ENCODE assay signal across 8 mouse cellular contexts in genomic region chr17:49171252-49172047, GRCm38 (mm10).
A peak's percentile ranks its signal among the peaks of the same experiment; 100 is the strongest.
DNase-seq lines count a peak whose midpoint lies in the region; ATAC-seq and TF ChIP-seq lines count a peak whose summit lies in the region.

No protein-coding gene starts in this region.

- peaks cover 30% of the 10 kb centered on the region for H3K27me3 ChIP-seq in kidney, embryonic 15.5 days

- peak overlapping the region; percentile 42 for H3K4me3 ChIP-seq in kidney, embryonic 15.5 days (replicated peaks)

- no peaks in the 10 kb centered on the region for H3K9me3 ChIP-seq in kidney, embryonic 15.5 days (replicated peaks)

- no peak for TF ChIP-seq POLR2A in brain, embryonic 14.5 days (IDR thresholded peaks at IDR 0.05; ENCODE audit: borderline replicate concordance, extremely low read depth, insufficient read depth, insufficient read length, poor library complexity, severe bottlenecking)

- TF ChIP-seq CTCF in brain, embryonic 14.5 days (IDR thresholded peaks at IDR 0.05; ENCODE audit: borderline replicate concordance, extremely low read depth, insufficient read depth, insufficient read length): no peak

- 2% methylated on average over 20 of the region's 20 CpGs for WGBS in kidney, embryonic 15.5 days

- peaks cover 14% of the 10 kb centered on the region for H3K4me1 ChIP-seq in kidney, embryonic 15.5 days

- peak overlapping the region; percentile 76 for H3K4me2 ChIP-seq in kidney, embryonic 15.5 days

- peak; percentile 49; the same call in 1 of the 2 replicates for ATAC-seq in kidney, embryonic 15.5 days (replicated peaks; ENCODE audit: low FRiP score)

- peak; percentile 91 for DNase-seq in heart, adult 11 months
- DNase-seq in heart, adult 8-10 months (ENCODE audit: low spot score): no peak
- peak; percentile 57 for DNase-seq in brain, embryonic 14.5 days (ENCODE audit: low read depth)
- DNase-seq in gastrocnemius, postnatal 4 days (ENCODE audit: low spot score in 2 of 2): peak; percentile 38 to 47
- DNase-seq in lung, postnatal 36 days: peak; percentile 23
- DNase-seq in spleen, postnatal 36 days (ENCODE audit: low spot score in 2 of 2): peak; percentile 41 to 47
- DNase-seq in cerebellum, postnatal 36 days: no peak

- H3K9ac ChIP-seq in kidney, embryonic 15.5 days: no peak overlapping the region

- H3K27ac ChIP-seq in kidney, embryonic 15.5 days: no peak overlapping the region

- H3K36me3 ChIP-seq in kidney, embryonic 15.5 days: no peaks in the 10 kb centered on the region

Comparison
In these comparisons a context has a peak if more than half of its experiments do, and no peak if none do; other contexts are left out.
1. DNase-seq: peak in heart, adult 11 months (single experiment), brain, embryonic 14.5 days (single experiment), gastrocnemius, postnatal 4 days (2 of 2), lung, postnatal 36 days (single experiment) and spleen, postnatal 36 days (2 of 2); none in heart, adult 8-10 months (single experiment) and cerebellum, postnatal 36 days (0 of 2).